Mouse (Mus musculus): ENCODE results near the gene Dhx40. TPM values are rescaled to one million over a fixed set of nuclear protein-coding genes. Genes with fewer than 3 reads are reported as not detected.
A peak's percentile ranks its signal among the peaks of the same experiment; 100 is the strongest.

Dhx40 gene
- polyA plus RNA-seq, 1 experiment from 2014 or later: 34.2 TPM

DNA sequence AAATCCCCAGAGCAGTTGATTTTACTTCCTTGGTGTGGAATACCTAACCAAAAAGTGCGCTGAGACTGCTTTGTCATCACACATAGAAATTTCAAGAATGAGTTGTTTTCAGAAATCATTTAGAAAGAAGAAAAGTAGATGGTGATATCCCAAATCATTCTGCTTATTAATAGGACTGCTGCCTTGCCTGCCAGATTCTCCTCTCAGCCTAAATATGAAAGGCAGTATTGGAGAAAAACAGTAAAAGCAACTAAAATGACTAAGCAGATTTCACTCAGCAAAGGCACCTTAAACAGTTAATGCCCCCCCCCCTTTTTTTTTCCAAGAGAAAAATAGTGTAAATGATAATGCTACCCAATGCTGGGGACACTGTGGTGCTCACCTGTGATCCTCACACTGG lies 48.3 kb downstream of the Dhx40 start:
- ATAC-seq: no peak
- Histone ChIP-seq H3K4me2 (replicated peaks) (no peak overlapping the region), H3K9ac (replicated peaks) (no peak overlapping the region), H3K27ac (peak overlapping the region; percentile 97; the same call in 1 of the 2 replicates), H3K9me3 (no peaks in the 10 kb centered on the region), H3K36me3 (no peaks in the 10 kb centered on the region), H3K4me1 (replicated peaks) (peaks cover 29% of the 10 kb centered on the region), H3K4me3 (replicated peaks) (no peak overlapping the region), H3K27me3 (no peaks in the 10 kb centered on the region)
- WGBS: 90% methylated on average over 1 of the region's 1 CpGs

DNA sequence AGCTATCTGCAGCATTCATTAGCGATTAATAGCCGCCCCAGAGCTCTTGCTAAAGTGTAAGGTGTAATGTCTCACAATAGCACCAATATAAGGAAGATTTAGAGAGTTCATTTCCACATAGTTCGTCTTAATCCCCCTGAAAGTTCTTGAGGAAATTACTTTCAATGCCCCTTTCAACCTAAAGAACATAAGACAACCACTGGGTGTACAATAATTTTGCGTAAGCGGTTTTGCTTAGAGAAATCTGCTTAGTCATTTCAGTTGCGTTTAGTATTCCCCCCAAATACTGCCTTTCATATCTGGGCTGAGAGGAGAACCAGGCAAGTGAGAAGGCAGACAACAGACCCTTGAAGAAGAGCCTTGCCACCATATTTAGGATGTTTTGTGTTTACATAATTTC lies 49.0 kb downstream of the Dhx40 start:
- H3K27me3 ChIP-seq: no peaks in the 10 kb centered on the region
- no peak for ATAC-seq
- no peaks in the 10 kb centered on the region for H3K36me3 ChIP-seq
- no peaks in the 10 kb centered on the region for H3K9me3 ChIP-seq
- peaks cover 34% of the 10 kb centered on the region for H3K4me1 ChIP-seq (replicated peaks)
- H3K4me2 ChIP-seq (replicated peaks): peak overlapping the region; percentile 79
- WGBS: 38% methylated on average over 6 of the region's 6 CpGs
- peak overlapping the region; percentile 97 for H3K27ac ChIP-seq
- H3K9ac ChIP-seq (replicated peaks): peak overlapping the region; percentile 84
- H3K4me3 ChIP-seq (replicated peaks): peak overlapping the region; percentile 86

GRCm38 (mm10) chr11:86757480-86758371 lies 49.8 kb downstream of the Dhx40 start, which contains the start of gene Cltc:
Gene Cltc, minus strand, starts transcription at chr11:86757565.
- peak within 1 kb of the TSS; percentile 92 for H3K9ac ChIP-seq (replicated peaks)
- under 1% methylated on average over 69 of the region's 73 CpGs for WGBS
- H3K4me1 ChIP-seq (replicated peaks): peaks cover 40% of the 10 kb centered on the region
- no peaks in the 10 kb centered on the region for H3K27me3 ChIP-seq
- no peaks in the 10 kb centered on the region for H3K36me3 ChIP-seq
- H3K9me3 ChIP-seq: no peaks in the 10 kb centered on the region
- H3K4me2 ChIP-seq (replicated peaks): peak within 1 kb of the TSS; percentile 87
- ATAC-seq: peak; percentile 98
- H3K27ac ChIP-seq: peak within 1 kb of the TSS; percentile 97
- H3K4me3 ChIP-seq (replicated peaks): peak within 1 kb of the TSS; percentile 86

DNA sequence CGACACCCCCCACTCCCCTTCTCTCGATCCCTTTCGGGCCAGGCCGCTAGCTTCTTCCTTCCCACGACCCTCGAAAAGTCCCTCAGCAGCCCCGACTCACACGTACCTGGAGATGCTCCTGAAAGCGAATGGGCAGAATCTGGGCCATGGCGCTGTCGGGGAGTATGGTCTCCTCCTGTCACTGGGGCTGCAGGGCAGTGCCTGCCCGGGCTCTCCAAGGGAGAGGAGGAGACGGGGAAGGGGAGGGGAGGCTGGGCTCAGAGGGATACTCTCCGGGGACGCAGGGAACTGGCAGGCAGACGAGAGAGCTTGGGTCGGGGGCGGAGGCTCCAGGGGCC lies 50.4 kb downstream of the Dhx40 start:
- peak overlapping the region; percentile 92 for H3K9ac ChIP-seq (replicated peaks)
- H3K36me3 ChIP-seq: no peaks in the 10 kb centered on the region
- no peaks in the 10 kb centered on the region for H3K9me3 ChIP-seq
- peak overlapping the region; percentile 87 for H3K4me2 ChIP-seq (replicated peaks)
- peak; percentile 86 for ATAC-seq
- peak overlapping the region; percentile 97 for H3K27ac ChIP-seq
- peak overlapping the region; percentile 86 for H3K4me3 ChIP-seq (replicated peaks)
- WGBS: 0% methylated on average over 18 of the region's 18 CpGs
- no peaks in the 10 kb centered on the region for H3K27me3 ChIP-seq
- peaks cover 40% of the 10 kb centered on the region for H3K4me1 ChIP-seq (replicated peaks)

- Histone ChIP-seq H3K9me3 (no peaks in the 10 kb centered on the region), H3K9ac (replicated peaks) (peak overlapping the region; percentile 92), H3K4me3 (replicated peaks) (peak overlapping the region; percentile 86), H3K27me3 (no peaks in the 10 kb centered on the region), H3K4me1 (replicated peaks) (peaks cover 40% of the 10 kb centered on the region), H3K27ac (peak overlapping the region; percentile 97), H3K4me2 (replicated peaks) (peak overlapping the region; percentile 87), H3K36me3 (no peaks in the 10 kb centered on the region)
- ATAC-seq: peak; percentile 31
- WGBS: 4% methylated on average over 31 of the region's 31 CpGs
Measured at GRCm38 (mm10) chr11:86756156-86757141, 51.1 kb downstream of the Dhx40 start.

GRCm38 (mm10) chr11:86752404-86752803 lies 55.1 kb downstream of the Dhx40 start:
- Histone ChIP-seq H3K27me3 (no peaks in the 10 kb centered on the region), H3K27ac (no peak overlapping the region), H3K9ac (replicated peaks) (no peak overlapping the region), H3K36me3 (no peaks in the 10 kb centered on the region), H3K4me2 (replicated peaks) (no peak overlapping the region), H3K4me1 (replicated peaks) (peaks cover 39% of the 10 kb centered on the region), H3K4me3 (replicated peaks) (no peak overlapping the region), H3K9me3 (no peaks in the 10 kb centered on the region)
- no peak for ATAC-seq

GRCm38 (mm10) chr11:86751010-86751409 lies 56.5 kb downstream of the Dhx40 start:
- H3K27ac ChIP-seq: no peak overlapping the region
- H3K4me3 ChIP-seq (replicated peaks): no peak overlapping the region
- 100% methylated on average over 1 of the region's 1 CpGs for WGBS
- H3K27me3 ChIP-seq: no peaks in the 10 kb centered on the region
- no peaks in the 10 kb centered on the region for H3K9me3 ChIP-seq
- no peak overlapping the region for H3K9ac ChIP-seq (replicated peaks)
- H3K36me3 ChIP-seq: no peaks in the 10 kb centered on the region
- no peak overlapping the region for H3K4me2 ChIP-seq (replicated peaks)
- no peak for ATAC-seq
- H3K4me1 ChIP-seq (replicated peaks): peaks cover 37% of the 10 kb centered on the region

DNA sequence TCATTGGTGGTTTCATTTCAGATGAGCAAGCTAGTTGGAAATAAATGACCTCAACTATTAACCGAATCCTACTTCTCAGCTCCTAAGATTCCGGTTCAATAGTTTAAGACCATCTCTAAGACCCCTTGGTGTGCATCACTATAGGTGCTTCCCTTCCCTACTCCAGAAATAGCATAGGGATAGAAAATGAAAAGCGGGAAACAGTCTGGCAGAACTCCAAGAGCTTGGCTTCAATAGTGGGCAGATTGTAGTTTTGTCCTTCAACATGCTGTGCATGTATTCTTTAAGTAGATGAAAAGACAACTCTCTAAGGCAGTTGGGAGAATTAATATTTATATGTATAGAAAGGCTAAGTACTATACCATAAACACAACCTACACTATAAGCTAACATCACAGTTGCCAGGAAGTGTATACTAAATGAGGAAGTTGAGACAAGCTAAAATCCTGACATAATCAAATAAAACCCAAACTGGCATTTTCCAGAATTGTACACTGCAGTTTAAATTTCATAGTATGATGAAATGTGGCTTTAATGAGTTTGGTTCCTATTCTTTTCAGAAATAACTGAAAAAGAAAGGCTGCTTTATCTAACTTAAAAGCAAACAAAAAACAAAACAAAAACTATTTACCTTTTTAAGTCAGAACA lies 57.6 kb downstream of the Dhx40 start:
- Histone ChIP-seq H3K27ac (no peak overlapping the region), H3K4me3 (replicated peaks) (no peak overlapping the region), H3K4me1 (replicated peaks) (peaks cover 28% of the 10 kb centered on the region), H3K9me3 (no peaks in the 10 kb centered on the region), H3K36me3 (no peaks in the 10 kb centered on the region), H3K9ac (replicated peaks) (no peak overlapping the region), H3K27me3 (no peaks in the 10 kb centered on the region), H3K4me2 (replicated peaks) (no peak overlapping the region)
- WGBS: 75% methylated on average over 3 of the region's 3 CpGs
- no peak for ATAC-seq

- ATAC-seq: no peak
- no peaks in the 10 kb centered on the region for H3K9me3 ChIP-seq
- H3K27ac ChIP-seq: no peak overlapping the region
- H3K4me2 ChIP-seq (replicated peaks): no peak overlapping the region
- 89% methylated on average over 3 of the region's 3 CpGs for WGBS
- no peak overlapping the region for H3K4me3 ChIP-seq (replicated peaks)
- H3K36me3 ChIP-seq: no peaks in the 10 kb centered on the region
- peaks cover 12% of the 10 kb centered on the region; the same call in 1 of the 2 replicates for H3K4me1 ChIP-seq (replicated peaks)
- no peak overlapping the region for H3K9ac ChIP-seq (replicated peaks)
- no peaks in the 10 kb centered on the region for H3K27me3 ChIP-seq
Measured at GRCm38 (mm10) chr11:86745634-86746404, 61.7 kb downstream of the Dhx40 start.

DNA sequence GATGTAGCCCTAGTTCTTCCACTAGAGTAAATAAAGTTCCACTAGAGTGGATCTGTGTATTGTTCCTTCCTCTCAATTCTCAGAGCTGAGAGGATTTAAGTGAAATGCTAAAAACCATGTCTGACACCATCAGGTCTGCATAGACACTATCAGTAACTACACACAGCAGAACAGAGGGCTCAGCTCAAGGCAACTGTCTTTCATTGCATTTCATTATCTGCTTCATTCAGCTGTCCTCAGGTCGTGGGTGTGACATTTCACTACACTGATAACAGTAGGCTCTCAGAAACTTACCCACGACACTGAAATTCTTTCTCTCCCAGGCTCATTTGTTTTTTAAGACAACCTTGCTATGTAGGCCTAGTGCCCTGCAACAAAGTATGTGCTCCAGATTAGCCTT lies 64.9 kb downstream of the Dhx40 start:
- ATAC-seq: no peak
- no peak overlapping the region for H3K9ac ChIP-seq (replicated peaks)
- no peaks in the 10 kb centered on the region for H3K27me3 ChIP-seq
- no peaks in the 10 kb centered on the region for H3K9me3 ChIP-seq
- H3K36me3 ChIP-seq: no peaks in the 10 kb centered on the region
- no peak overlapping the region for H3K4me3 ChIP-seq (replicated peaks)
- no peak overlapping the region for H3K27ac ChIP-seq
- H3K4me1 ChIP-seq (replicated peaks): peaks cover 5% of the 10 kb centered on the region; the same call in 1 of the 2 replicates
- 68% methylated on average over 2 of the region's 2 CpGs for WGBS
- no peak overlapping the region for H3K4me2 ChIP-seq (replicated peaks)

GRCm38 (mm10) chr11:86741505-86741904 lies 66.0 kb downstream of the Dhx40 start:
- H3K9ac ChIP-seq (replicated peaks): no peak overlapping the region
- no peak overlapping the region for H3K4me3 ChIP-seq (replicated peaks)
- no peaks in the 10 kb centered on the region for H3K27me3 ChIP-seq
- ATAC-seq: no peak
- H3K4me2 ChIP-seq (replicated peaks): no peak overlapping the region
- H3K9me3 ChIP-seq: no peaks in the 10 kb centered on the region
- H3K36me3 ChIP-seq: no peaks in the 10 kb centered on the region
- H3K27ac ChIP-seq: no peak overlapping the region
- 0 out of 2 replicates have a peak, but pooled peaks cover 5% of the 10 kb centered on the region for H3K4me1 ChIP-seq (replicated peaks)
- WGBS: 94% methylated on average over 5 of the region's 5 CpGs

Measured in midbrain, embryonic 13.5 days (tissue).